Mouse (Mus musculus): ENCODE data around the gene Abca12. TPM values are rescaled to one million over a fixed set of nuclear protein-coding genes. Genes with fewer than 3 reads are reported as not detected.

Abca12 gene
- total and polyA plus RNA-seq, 2 experiments from 2014 or later, result 0.14 to 0.57 TPM

DNA sequence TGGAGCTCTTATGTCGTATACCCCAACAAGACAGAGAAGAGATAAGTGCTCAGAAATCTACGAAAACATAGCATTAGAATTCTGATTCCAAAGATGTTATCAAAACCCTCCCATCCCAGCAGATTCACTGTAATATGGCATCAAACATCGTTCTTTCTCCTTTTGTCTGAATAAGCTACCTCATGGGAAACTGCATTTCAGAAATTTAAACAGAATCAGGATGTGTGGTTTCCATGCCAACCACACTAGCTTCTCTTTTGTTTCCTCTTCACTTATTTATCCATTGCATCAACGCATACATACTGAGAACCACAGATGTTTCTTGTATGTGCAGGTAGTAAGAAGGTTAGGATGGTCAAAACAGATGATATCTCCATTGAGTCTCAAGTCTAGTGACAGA, 175.1 kb downstream of the Abca12 start:
- no peaks in the 10 kb centered on the region for H3K9me3 ChIP-seq (replicated peaks; ENCODE audit: control insufficient read depth, low read length)
- no peak overlapping the region for H3K9ac ChIP-seq (replicated peaks; ENCODE audit: low read depth, low read length)
- H3K4me1 ChIP-seq (ENCODE audit: control insufficient read depth, insufficient read depth), result no peaks in the 10 kb centered on the region
- H3K27ac ChIP-seq (ENCODE audit: low read depth), result no peak overlapping the region
- no peak for TF ChIP-seq CTCF (IDR thresholded peaks at IDR 0.05; ENCODE audit: low read depth)
- H3K4me2 ChIP-seq (ENCODE audit: low read depth, low read length), result no peak overlapping the region
- no peak for DNase-seq (ENCODE audit: low spot score)
- WGBS, result 78% methylated on average over 4 of the region's 4 CpGs
- H3K4me3 ChIP-seq (ENCODE audit: low read depth, low read length), result no peak overlapping the region
- no peaks in the 10 kb centered on the region for H3K36me3 ChIP-seq (replicated peaks; ENCODE audit: control insufficient read depth, insufficient read depth, low read length)
- no peaks in the 10 kb centered on the region for H3K27me3 ChIP-seq (ENCODE audit: control insufficient read depth, insufficient read depth, low read length)
- no peak for ATAC-seq (ENCODE audit: insufficient read depth, low read depth)

DNA sequence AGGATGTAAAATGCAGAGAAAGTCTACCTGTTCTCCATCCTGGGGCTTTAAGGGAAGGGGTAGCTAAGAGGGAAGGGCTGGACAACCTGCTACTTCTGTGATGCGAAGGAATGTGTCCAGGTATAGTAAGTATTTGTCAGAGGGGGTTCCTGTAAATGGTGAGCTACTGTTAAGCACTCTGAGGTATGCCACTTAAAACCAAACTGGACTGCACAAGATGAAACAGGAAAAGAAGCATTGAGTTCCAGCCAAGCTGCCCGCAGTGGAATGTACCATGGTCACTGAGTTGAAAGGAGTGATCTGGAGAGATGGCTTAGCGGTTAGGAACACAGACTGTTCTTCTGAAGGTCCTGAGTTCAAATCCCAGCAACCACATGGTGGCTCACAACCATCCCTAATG, 179.4 kb downstream of the Abca12 start:
- no peak for DNase-seq (ENCODE audit: low spot score)
- 84% methylated on average over 3 of the region's 3 CpGs for WGBS
- Histone ChIP-seq H3K4me3 (ENCODE audit: low read depth, low read length) (no peak overlapping the region), H3K9me3 (replicated peaks; ENCODE audit: control insufficient read depth, low read length) (no peaks in the 10 kb centered on the region), H3K9ac (replicated peaks; ENCODE audit: low read depth, low read length) (no peak overlapping the region), H3K36me3 (replicated peaks; ENCODE audit: control insufficient read depth, insufficient read depth, low read length) (no peaks in the 10 kb centered on the region), H3K4me1 (ENCODE audit: control insufficient read depth, insufficient read depth) (peaks cover 6% of the 10 kb centered on the region; the same call in 1 of the 2 replicates), H3K27ac (ENCODE audit: low read depth) (no peak overlapping the region), H3K4me2 (ENCODE audit: low read depth, low read length) (no peak overlapping the region), H3K27me3 (ENCODE audit: control insufficient read depth, insufficient read depth, low read length) (no peaks in the 10 kb centered on the region)
- no peak for ATAC-seq (ENCODE audit: insufficient read depth, low read depth)
- TF ChIP-seq EP300 (IDR thresholded peaks at IDR 0.05; ENCODE audit: low read depth), result no peak
- no peak for TF ChIP-seq CTCF (IDR thresholded peaks at IDR 0.05; ENCODE audit: low read depth)

DNA sequence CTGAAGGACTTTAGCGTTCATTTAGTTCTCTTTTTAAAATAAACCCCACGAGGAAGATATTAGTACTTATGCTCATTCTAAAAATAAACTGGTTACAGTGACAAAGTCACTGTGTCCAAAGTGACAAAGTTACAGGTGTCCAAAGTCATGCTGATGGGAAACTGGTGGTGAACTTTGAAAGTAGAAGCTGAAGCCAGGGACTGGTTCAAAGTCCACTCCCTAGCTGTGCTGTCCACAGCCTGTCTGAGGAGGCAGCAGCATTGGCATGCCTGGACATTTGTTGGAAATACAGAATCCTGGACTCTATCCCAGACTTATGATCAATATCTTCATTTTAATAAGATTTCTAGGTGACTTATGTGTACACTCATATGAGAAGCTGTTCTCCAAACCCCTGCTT, 183.5 kb downstream of the Abca12 start:
- Histone ChIP-seq H3K36me3 (replicated peaks; ENCODE audit: control insufficient read depth, insufficient read depth, low read length) (no peaks in the 10 kb centered on the region), H3K4me2 (ENCODE audit: low read depth, low read length) (no peak overlapping the region), H3K27ac (ENCODE audit: low read depth) (0 out of 2 replicates have a peak overlapping the region, but pooled peaks have one; percentile 11), H3K27me3 (ENCODE audit: control insufficient read depth, insufficient read depth, low read length) (no peaks in the 10 kb centered on the region), H3K9ac (replicated peaks; ENCODE audit: low read depth, low read length) (no peak overlapping the region), H3K4me3 (ENCODE audit: low read depth, low read length) (no peak overlapping the region), H3K9me3 (replicated peaks; ENCODE audit: control insufficient read depth, low read length) (no peaks in the 10 kb centered on the region), H3K4me1 (ENCODE audit: control insufficient read depth, insufficient read depth) (peaks cover 6% of the 10 kb centered on the region; the same call in 1 of the 2 replicates)
- 24% methylated on average over 2 of the region's 2 CpGs for WGBS
- no peak for TF ChIP-seq CTCF (IDR thresholded peaks at IDR 0.05; ENCODE audit: low read depth)
- no peak for TF ChIP-seq EP300 (IDR thresholded peaks at IDR 0.05; ENCODE audit: low read depth)
- DNase-seq (ENCODE audit: low spot score), result no peak
- peak; percentile 30; the same call in 1 of the 2 replicates for ATAC-seq (ENCODE audit: insufficient read depth, low read depth)

DNA sequence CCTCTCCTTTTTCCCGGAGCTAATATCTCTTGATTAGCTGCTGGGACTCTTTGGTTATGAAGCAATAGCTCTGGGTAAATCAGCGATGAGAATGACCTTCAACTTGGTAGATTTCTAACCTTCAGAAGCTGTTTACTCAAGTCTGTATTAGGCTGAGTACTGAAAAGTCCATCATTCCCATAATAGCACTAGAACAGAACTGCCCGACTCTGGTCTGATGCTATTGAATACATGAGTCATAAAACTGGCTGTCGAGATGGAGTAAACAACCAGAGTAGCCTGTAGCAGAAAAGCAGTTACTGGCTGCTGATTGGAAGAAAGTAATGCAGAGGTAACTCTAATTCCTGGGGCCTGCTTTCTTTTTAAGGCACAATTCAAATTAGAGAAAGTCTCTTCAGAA, 211.1 kb downstream of the Abca12 start:
- H3K27me3 ChIP-seq (ENCODE audit: control insufficient read depth, insufficient read depth, low read length), result no peaks in the 10 kb centered on the region
- H3K9ac ChIP-seq (replicated peaks; ENCODE audit: low read depth, low read length), result no peak overlapping the region
- no peak for ATAC-seq (ENCODE audit: insufficient read depth, low read depth)
- H3K27ac ChIP-seq (ENCODE audit: low read depth), result no peak overlapping the region
- H3K36me3 ChIP-seq (replicated peaks; ENCODE audit: control insufficient read depth, insufficient read depth, low read length), result no peaks in the 10 kb centered on the region
- TF ChIP-seq EP300 (IDR thresholded peaks at IDR 0.05; ENCODE audit: low read depth), result no peak
- no peak for TF ChIP-seq CTCF (IDR thresholded peaks at IDR 0.05; ENCODE audit: low read depth)
- H3K9me3 ChIP-seq (replicated peaks; ENCODE audit: control insufficient read depth, low read length), result no peaks in the 10 kb centered on the region
- WGBS, result 77% methylated on average over 4 of the region's 4 CpGs
- DNase-seq (ENCODE audit: low spot score), result no peak
- no peak overlapping the region for H3K4me3 ChIP-seq (ENCODE audit: low read depth, low read length)
- no peak overlapping the region for H3K4me2 ChIP-seq (ENCODE audit: low read depth, low read length)
- no peaks in the 10 kb centered on the region for H3K4me1 ChIP-seq (ENCODE audit: control insufficient read depth, insufficient read depth)

DNA sequence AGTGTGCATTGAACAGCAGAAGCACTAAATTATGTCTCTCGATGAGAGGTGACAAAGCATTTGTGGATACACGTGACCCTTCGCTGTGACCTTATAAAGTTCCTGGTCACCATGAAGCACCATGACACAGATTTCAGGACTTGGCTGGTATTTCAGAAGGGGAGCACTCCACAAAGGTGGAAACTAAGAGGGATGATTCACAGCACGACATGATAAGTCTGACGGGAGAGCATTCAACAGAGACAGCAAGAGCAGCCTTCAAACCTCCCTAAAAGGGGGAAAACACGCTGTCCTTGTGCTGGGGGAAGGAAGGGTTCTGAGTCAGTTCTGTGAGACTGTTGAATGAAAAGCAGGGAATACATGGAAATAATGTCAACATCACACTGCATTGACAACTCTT, 218.5 kb downstream of the Abca12 start:
- Histone ChIP-seq H3K36me3 (replicated peaks; ENCODE audit: control insufficient read depth, insufficient read depth, low read length) (no peaks in the 10 kb centered on the region), H3K4me2 (ENCODE audit: low read depth, low read length) (no peak overlapping the region), H3K27me3 (ENCODE audit: control insufficient read depth, insufficient read depth, low read length) (no peaks in the 10 kb centered on the region), H3K9ac (replicated peaks; ENCODE audit: low read depth, low read length) (no peak overlapping the region), H3K4me1 (ENCODE audit: control insufficient read depth, insufficient read depth) (no peaks in the 10 kb centered on the region), H3K27ac (ENCODE audit: low read depth) (no peak overlapping the region), H3K4me3 (ENCODE audit: low read depth, low read length) (no peak overlapping the region), H3K9me3 (replicated peaks; ENCODE audit: control insufficient read depth, low read length) (no peaks in the 10 kb centered on the region)
- no peak for ATAC-seq (ENCODE audit: insufficient read depth, low read depth)
- no peak for TF ChIP-seq EP300 (IDR thresholded peaks at IDR 0.05; ENCODE audit: low read depth)
- no peak for TF ChIP-seq CTCF (IDR thresholded peaks at IDR 0.05; ENCODE audit: low read depth)
- no peak for DNase-seq (ENCODE audit: low spot score)
- WGBS, result 75% methylated on average over 6 of the region's 6 CpGs

DNA sequence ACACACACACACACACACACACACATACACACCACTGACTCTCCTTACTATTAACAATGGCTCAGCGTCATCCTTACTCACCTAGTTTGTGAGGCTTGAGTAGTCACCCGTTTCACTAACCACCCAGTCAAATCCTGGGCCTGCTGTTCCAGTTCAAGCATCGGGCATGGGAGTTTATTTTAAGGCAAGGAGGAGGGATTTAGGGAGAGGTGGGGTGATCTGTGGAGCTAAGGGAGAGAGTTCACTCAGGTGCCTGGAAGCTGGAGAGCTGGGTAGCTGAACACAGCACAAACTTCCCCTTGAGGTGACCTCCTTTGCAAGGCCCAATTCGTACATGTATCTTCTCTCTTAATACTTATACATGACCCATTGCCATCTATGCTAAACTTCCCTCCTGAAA, 219.4 kb downstream of the Abca12 start:
- no peak for DNase-seq (ENCODE audit: low spot score)
- no peak overlapping the region for H3K9ac ChIP-seq (replicated peaks; ENCODE audit: low read depth, low read length)
- WGBS, result 65% methylated on average over 4 of the region's 4 CpGs
- H3K27me3 ChIP-seq (ENCODE audit: control insufficient read depth, insufficient read depth, low read length), result no peaks in the 10 kb centered on the region
- no peaks in the 10 kb centered on the region for H3K9me3 ChIP-seq (replicated peaks; ENCODE audit: control insufficient read depth, low read length)
- no peak for ATAC-seq (ENCODE audit: insufficient read depth, low read depth)
- no peaks in the 10 kb centered on the region for H3K4me1 ChIP-seq (ENCODE audit: control insufficient read depth, insufficient read depth)
- H3K27ac ChIP-seq (ENCODE audit: low read depth), result no peak overlapping the region
- no peak for TF ChIP-seq CTCF (IDR thresholded peaks at IDR 0.05; ENCODE audit: low read depth)
- TF ChIP-seq EP300 (IDR thresholded peaks at IDR 0.05; ENCODE audit: low read depth), result no peak
- H3K4me2 ChIP-seq (ENCODE audit: low read depth, low read length), result no peak overlapping the region
- no peaks in the 10 kb centered on the region for H3K36me3 ChIP-seq (replicated peaks; ENCODE audit: control insufficient read depth, insufficient read depth, low read length)
- H3K4me3 ChIP-seq (ENCODE audit: low read depth, low read length), result no peak overlapping the region
